Mouse (Mus musculus): ENCODE results near the gene Abr.
A peak's percentile ranks its signal among the peaks of the same experiment; 100 is the strongest.

Gene Abr

GRCm38 (mm10) chr11:76515123-76515522 is 107.0 kb downstream of the Abr start:
- DNase-seq: no peak

DNA sequence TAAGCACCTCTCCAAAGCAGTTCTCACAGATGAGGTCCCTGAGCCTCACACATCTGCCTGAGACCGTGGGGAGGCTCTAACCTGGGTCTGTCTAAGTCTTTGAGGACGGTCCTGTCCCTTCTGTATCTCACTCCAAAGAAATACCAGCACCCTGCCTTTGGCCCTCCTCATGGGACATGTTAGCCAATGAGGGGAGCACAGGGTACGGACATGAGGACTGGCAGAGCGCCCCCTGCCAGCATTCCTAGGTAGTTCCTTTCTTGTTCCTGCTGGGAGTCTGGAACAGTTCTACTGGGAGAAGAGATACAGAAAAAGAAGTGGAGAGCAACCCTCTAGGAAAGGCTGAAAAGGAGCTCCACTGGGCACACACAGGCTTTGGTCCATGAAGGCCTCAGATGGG is 111.1 kb downstream of the Abr start:
- DNase-seq: peak; percentile 33

DNA sequence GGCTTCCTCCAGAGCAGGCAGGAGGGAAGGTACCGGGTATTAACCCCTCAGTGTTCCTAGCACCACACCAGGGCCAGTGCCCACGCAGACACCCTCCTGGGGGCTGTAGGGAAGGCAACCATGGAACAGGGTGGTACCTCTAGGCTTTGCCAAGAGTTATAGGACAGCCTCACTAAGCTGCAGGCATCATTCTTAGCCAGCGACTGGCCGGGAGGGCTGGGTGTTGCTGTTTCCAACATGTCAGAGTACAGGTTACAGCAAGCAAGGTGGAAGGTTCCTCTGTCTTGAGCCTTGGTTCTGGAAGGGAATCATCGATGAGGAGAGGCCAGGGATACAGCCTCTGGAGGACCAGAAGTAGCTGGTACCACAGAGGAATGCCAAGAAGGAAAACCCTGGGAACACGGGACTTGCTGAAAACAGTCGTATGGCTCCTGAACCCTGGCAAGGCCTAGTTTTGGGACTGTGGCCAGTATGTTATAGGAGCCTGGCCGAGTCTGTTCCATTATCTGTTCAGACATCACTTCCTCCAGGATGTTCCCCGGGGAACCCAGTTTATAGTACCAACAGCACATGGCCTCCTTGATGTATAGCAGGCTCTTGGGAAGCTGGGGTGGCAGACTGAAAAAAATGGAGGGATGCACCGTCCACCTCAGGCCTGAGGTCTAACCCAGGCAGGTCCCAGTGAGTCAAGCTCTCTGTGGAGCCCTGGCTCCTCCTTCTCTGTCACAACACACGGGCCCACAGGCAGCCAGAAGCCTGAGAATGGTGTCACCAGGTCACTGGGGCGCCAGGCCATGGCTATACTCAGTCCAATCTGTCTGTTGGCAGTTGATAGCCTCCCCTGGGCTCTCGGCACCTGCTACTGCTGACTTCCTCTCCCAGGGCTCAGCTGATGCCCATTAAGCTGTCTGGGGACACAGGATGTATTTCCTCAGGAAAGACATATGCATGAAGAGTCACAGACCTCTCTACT is 112.1 kb downstream of the Abr start:
- no peak for DNase-seq

- no peak for DNase-seq
These were observed 113.1 kb downstream of the Abr start for GRCm38 (mm10) chr11:76508831-76509595.

DNA sequence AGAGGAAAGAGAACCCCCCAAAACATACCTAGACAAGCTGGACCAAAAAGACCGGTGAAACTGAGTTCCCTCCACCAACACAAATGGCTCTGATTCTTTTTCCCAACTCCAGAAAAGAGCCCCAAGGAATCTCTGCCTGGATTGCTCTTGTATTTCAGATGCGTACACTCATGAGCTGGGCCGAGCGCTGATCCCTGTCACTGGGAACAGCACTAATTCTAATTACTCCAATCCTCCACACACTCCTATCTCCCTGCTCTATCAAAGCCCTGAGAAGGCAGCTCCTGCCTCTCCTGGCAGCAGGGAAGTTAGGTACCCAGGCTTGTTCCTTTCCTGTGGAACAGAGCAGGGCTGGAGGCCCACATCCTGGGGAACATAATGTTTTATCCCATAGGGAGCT is 114.0 kb downstream of the Abr start:
- DNase-seq: no peak

GRCm38 (mm10) chr11:76507302-76508124 is 114.6 kb downstream of the Abr start:
- no peak for DNase-seq

DNA sequence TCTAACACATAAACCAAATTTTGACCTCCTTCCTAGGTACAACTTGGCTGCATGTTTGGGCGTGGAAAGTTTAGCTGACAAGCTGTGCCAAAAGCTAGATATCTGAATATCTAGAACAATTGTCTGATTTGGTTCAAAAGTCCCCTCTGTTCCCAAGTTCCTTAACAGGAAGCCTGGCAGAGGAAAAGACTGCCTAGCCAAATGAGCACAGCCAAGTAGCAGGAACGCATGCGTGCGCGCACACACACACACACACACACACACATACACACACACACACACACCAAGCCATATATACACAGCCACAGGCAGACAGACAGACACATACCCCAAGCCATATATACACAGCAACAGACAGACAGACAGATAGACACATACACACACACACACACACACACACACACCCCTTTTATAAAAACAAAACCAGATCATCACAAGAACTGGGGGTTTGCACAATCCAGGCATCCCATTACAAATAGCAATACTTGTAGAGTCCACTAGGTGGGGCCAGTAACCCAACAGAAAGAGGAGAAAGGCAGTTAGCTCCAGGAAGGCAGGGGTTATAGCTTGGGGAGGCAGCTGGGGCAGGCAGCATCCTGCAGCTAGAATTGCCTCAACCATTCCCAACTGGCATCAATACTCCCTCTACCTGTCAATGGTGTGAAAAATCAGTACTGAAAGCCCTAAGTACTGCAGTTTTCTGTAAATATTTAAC is 115.4 kb downstream of the Abr start:
- DNase-seq: peak; percentile 69

DNA sequence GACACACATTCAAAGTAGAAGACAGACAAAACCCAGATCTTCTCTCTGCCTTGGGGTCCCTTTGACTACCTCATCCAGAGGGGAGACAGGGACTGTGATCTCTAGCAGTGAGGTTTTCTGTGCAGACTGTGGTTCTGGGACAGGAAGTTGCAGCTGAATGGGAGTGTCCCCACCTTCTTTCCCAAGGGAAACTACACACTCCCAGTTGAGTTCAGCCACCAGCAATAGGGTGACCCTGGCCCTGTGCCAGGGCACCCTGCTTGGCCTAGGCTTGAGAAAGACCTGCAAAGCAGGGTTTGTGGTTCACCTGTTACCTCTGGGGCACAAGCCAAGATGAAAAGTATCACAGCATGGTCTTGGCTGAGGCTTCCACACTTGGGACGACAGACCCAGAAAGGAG is 117.0 kb downstream of the Abr start:
- no peak for DNase-seq

DNA sequence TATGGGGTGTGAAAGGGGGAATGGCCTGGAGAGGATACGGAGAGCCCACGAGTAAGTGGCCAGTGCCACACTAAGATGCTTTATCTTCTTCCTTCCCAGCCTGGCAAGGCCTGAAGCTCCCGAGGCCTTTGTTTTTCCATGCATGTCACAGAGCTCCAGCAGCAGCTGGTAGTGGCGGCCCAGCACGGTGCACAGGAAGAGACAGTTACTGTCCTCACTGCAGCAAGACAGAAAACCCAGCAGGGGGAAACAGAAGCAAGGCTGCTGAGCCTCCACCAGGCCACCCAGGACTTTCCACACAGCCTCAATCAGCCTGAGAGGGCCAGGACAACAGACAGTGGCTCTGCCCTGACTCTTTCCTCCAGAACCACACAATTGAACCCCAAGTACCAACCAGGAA is 118.1 kb downstream of the Abr start:
- DNase-seq: no peak

- no peak for DNase-seq
These were observed 122.1 kb downstream of the Abr start for GRCm38 (mm10) chr11:76499987-76500386.

DNA sequence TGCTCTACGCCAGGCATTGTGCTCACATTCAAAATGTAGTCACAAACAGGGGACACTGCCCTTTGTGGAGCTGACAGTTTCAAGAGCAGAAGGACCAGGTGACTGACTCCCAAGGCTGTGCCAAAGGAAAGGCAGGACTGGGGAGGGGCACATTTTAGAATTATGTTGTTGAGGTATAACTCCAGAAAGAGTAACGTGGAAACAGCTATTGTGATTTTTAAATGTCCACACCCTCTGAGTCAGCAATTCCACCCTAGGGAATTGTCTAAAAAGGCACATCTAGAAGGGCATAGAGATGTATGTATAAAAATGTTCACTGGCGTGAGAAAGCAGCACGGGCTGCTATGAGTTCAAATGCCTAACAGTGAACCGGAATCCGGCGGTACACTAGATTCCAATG is 122.5 kb downstream of the Abr start:
- no peak for DNase-seq

DNA sequence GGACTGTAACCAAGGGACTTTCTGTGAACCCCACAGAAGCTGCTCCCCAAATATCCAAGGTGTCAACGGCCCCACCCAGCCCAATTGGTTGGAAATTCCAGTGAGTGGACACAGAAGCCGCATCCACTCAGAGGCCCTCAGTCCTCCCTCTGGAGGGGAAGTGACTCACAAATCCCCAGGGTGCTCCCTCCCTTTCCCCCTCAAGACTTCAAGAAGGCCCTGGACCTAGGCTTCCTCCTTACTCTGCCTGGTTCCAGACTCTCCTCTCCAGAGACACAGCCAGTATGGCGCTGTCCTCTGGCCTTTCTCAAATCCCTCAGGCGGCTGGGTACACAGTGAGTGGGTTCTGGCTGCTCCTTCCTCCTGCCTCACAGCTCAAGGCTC is 124.4 kb downstream of the Abr start:
- DNase-seq: no peak

DNA sequence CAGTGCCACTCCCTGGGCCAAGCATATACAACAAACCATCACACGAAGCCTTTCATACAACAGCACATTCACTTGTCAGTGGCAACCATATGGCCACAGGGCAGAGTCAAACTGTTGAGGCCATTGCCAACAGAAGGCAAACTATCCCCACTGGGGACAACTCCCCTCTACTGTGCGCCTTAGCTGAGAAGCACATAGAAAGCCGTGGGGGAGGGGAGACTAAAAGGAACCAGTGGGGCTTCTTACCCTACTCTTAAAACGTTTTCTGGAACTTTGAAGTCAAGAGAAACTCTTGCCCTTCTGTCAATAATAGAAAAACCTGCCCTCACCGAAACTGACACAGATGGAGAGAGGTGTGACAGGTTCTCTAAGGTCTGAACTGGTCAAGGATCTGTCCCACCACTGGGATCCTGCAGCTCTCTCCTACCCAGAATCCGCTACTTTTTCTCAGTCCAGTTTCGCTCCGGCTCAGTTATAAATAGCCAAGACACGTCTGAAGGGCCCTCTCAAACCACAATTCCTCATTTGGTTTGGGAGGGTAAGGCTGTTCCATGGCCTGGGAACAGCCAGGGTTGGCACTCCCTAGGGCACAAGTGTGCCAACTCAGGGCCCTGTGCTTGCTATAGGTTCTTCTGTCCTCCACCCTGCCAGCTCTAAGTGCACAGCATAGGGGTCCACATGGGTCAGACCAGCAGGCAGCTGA is 124.9 kb downstream of the Abr start:
- no peak for DNase-seq

GRCm38 (mm10) chr11:76496086-76496771 is 125.9 kb downstream of the Abr start:
- peak; percentile 69 for DNase-seq

DNA sequence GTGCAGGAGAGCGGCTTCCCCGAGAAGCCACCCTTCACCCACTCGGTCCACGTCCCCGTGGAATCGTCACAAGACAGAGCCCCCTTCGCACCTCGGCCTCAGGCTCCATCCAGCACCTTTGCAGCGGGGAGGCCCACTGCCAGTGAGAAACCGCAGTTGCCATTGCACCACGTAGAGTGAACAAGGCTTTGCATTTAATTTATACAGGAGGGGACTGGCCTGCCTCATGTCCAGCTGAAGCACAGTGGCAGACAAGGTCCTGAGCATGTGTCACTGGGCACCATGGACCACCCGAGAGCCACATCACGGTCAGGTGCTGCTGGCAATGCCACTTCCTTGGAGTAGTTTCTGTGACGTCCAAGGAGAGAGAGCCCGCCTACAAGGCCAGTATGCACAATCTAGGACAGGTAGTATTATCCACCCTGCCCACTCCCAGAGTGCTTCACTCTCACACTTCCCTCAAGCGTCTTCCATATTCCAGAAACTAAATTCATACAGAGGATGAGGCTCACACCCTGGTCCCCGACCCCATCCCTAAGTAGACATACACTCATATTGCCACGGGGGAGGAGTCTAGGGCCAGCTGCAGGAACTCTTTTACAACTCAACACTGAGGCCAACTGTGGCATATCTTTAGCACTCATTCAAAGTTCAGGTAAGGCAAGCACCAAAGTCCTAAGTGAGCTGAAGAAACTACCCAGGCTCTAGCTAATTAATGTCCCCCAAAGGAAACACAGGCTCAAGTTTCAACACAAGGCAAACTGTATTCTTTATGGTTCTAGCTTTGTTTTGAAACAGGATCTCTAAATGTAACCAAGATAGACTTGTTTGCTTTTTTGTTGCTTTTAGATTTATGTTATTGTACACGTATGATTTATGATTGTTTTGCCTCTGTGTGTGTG is 126.7 kb downstream of the Abr start:
- no peak for DNase-seq

GRCm38 (mm10) chr11:76494360-76495126 is 127.6 kb downstream of the Abr start:
- peak; percentile 92 for DNase-seq

DNA sequence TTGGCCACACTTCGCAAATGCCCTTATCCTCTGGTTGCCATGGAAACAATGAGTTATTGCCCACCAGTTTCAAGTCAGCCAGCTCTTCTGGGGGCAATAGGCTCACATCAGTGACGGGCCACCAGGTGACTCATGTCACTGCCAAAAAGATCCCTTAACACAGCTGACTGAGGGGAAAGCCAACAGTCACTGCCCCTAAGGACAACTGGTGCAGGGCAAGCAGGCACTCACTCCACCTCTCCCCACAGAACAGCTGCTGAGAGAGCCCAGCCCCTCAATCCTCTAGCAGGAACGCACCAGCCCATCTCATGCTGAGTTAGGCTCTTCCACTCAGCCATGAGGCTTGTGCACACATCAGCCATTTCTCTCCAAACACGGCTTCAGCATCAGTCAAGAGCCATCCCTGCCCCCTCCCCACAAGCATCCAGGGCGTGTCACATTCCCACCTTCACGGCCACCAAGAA is 128.3 kb downstream of the Abr start:
- DNase-seq: peak; percentile 36

DNA sequence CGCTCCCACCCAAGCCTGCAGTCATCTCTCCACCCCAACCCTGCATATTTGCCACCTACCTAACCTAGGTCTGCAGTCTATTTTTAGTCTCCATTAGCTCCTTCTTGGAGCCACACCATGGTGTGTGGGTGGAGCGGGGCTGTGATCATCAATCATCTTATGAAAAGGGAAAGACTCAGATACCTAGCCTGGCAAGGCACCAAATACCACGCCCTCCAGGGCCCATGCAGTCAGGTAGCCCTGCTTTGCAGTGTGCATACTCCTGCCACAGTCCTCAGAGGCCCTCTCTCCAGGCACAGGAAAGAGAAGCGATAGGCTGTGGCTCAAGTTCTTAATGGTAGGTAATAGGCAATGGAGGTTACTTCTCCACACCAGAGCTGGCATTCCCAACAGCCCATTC is 128.9 kb downstream of the Abr start:
- no peak for DNase-seq

DNA sequence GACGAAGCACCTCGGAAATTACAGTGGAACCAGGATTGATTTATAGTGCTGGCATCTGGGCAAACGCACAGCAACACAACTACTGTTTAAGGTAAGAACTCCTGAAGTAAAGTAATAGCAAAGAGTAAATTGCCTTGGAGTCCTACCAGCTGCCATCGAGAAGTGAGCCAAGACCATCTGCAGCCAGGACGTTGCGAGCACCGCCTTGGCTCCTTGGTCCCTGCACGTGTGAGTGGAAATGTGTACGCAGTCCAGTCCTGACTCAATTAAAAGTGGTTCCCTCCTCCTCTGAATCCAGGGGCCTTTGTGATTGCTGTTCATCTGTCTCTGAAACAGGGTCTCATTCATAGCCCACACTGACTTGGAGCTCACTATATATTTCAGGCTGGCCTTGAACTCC is 130.3 kb downstream of the Abr start:
- no peak for DNase-seq
